Mouse (Mus musculus) fibroblast of lung, adult 2 months (primary cell): ENCODE measurements around the gene Cnot11.
"Not testable (repeated sequence)": the region's sequence is repeated elsewhere in the genome, so short reads cannot be mapped to it uniquely, and the experiment has no call there.

Experiments
- DNase-seq: peaks from one replicate; pipeline ENCODE4 v3.0.0-alpha.2; 2011; ENCODE audit warnings: low read depth

The Cnot11 gene

DNA sequence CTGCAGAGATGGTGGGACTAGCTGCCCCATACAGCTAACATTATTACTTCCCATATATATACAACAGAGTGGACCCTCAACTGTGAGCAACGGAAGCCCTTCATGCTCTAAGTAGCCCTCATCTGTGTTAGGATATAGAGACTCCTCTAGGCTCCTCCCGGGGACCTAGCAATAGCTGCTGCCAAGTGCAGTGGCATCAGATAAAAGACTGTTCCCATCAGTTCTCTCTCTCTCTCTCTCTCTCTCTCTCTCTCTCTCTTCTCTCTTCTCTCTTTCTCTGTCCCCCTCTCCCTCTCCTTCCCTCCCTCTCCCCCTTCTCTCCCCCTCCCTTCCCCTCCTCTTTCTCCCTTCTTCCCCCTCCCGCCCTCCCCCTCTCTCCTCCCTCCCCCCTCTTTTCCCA is 46.4 kb downstream of the Cnot11 start:
- no peak for DNase-seq

DNA sequence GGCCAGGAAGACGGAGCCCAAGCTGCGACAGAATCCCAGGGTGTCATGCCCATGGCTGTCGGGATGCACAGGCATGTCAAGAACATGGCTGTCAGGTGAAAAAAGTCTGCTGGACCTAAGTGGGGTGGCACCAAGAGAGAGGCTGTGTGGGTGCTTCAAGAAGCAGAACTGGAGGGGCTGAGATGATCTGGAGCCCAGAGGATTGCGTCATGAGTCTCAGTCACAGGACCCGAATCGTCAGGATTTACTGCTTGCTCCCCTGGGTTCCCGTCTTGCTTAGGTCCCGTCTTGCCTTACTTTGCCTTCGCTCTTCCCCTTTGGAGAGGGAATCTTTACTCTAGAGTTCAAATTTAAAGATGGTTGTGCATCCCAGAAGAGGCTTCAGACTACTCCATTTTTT is 48.4 kb downstream of the Cnot11 start:
- no peak for DNase-seq

DNA sequence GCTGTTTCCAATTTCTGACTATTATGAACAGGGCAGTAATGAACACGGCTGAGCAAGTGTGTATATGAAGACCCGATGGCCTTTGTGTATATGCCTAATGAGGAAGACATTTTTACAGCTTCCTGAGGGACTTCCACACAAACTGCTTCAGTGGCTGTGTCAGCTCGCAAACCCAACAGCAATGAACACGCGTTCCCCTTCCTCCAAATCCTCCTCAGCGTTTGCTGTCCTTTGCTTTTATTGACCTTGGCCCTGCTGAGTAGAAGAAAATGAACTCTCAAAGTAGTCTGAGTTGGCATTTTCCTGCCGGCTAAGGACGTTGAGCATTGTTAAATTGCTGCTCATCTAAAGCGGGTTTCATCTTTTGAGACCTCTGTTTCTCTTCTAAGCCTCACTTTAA is 50.6 kb downstream of the Cnot11 start:
- DNase-seq, result no peak

DNA sequence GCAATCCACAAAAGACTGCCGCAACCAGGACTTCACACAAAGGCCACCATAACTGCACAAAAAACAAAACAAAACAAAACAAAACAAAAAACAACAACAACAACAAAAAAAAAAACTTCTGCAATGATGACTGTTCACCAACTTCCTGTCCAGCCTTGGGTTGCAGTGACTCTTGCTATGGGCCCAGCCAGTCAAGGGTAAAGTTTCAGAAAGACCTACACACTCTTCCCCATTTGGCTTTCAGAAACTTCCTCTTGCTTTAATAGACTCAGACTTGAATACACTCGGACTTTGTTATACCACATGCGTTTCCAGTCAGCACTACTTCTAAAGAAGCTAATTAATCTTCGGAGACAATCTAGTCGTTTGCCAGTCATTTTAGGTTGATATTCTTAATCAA is 55.4 kb downstream of the Cnot11 start:
- no peak for DNase-seq

DNA sequence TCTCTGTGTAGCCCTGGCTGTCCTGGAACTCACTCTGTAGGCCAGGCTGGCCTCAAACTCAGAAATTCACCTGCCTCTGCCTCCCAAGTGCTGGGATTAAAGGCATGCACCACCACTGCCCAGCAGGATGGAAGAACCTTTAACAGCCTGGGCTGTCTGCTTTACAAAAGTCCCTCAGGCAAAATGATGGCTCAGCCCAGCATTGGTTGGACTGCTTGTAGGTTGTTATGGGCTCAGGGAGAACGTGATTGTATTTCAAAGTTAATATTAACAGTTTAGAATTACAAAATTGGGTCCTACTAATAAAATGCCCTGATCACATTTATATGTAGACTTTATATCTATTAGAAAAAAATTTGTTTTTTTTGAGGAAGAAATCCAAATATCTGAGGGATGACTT is 56.8 kb downstream of the Cnot11 start:
- not testable (repeated sequence) for DNase-seq

DNA sequence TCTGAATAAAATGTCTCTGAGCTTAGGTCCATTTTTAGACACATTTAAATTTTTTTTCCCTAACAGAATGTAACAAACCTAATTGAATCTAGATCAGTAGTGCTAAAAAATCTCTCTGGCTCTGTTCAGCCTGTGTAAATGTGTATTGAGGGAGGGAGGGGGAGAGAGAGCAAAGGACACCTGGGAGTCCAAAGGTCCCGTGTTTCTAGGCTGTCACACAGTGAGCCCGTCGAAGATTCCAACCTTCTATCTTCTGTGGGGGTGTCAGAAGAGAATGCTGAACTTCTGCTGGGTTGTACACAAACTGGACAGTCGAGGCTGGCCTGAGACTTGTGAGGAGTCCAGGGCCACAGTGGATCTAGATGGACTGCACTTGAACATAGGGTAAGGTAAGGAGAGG is 57.3 kb downstream of the Cnot11 start:
- no peak for DNase-seq

DNA sequence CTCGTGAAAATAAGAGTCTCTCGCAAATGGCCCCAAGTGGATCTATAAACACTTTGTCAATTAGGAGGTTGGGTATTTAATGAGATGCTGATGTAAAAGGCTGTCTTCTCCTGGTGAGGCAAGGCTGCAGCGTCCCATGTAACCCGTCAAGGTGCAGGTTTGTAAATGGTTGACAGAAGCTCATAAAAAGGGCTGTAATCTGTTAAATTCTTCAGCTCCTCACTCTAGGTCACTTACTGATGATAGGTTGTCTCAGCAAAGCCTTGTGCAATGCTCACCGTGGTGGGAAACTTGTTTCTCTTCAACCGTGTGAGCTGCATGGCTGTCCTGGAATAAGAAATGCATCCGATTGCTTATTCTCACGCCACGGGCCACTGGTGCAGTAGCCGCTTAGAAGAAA is 59.0 kb downstream of the Cnot11 start:
- DNase-seq, result no peak
